Mouse (Mus musculus) kidney, adult 2 months (tissue): Measurements from ENCODE around the gene C5ar1.

ENCODE experiments used
- CTCF ChIP-seq: fragments of 200-500 bp; conservative IDR thresholded peaks from 2 replicates; pipeline ENCODE4 v1.5.1; 2011; ENCODE audit warnings: low read depth, mild to moderate bottlenecking, control low read depth, low read length, moderate library complexity, mixed read lengths; ENCODE audit not compliant: insufficient read depth, insufficient read length
- POLR2A ChIP-seq: fragments of 200-500 bp; IDR thresholded peaks from one replicate; pipeline ENCODE4 v1.6.1; 2011; ENCODE audit warnings: low read depth, low read length, control low read depth

DNA sequence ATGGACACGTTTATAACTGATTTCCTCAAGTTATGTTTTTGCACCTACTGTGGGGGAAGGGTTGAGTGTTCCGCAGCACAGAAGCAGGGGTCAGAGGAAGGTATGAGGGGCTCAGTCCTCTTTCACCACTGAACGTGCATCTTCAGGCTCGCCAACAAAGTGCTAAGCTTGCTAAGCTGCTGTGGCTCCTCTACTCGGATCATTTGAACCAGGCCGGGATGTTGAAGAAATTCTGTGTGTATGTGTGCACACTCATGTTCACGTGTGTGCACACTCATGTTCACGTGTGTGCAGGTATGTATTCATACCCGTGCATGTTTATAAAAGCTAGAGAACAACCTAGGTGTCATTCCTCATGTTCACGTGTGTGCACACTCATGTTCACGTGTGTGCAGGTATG lies 6.5 kb upstream of the C5ar1 start:
- TF ChIP-seq CTCF (no peak), POLR2A (no peak)
